Mouse (Mus musculus) v-Abl transformed pro-B cells (cell line): ENCODE results near the gene Dnmt3a.

Source experiments
- in situ Hi-C, 2 experiments: fragments of 400-800 bp; cut with MboI; formaldehyde crosslinking; loops; one replicate each; pipeline ENCODE4 v1.15.1; 2025; ENCODE audit not compliant: unreplicated experiment in 2 of 2

The Dnmt3a gene

GRCm38 (mm10) chr12:3866654-3867370 is 61.0 kb downstream of the Dnmt3a start:
- in situ Hi-C loops: loop anchor here in 1 of 2 experiments (25.0 kb wide), 1 partner anchor 430 kb away; the partner anchor contains the start of gene Asxl2

- in situ Hi-C loops: loop anchor here in 1 of 2 experiments (25.0 kb wide), 1 partner anchor 431 kb away; the partner anchor contains the start of gene Asxl2
Measured at GRCm38 (mm10) chr12:3868115-3868514, 62.3 kb downstream of the Dnmt3a start.

- in situ Hi-C loops: loop anchor here in 1 of 2 experiments (25.0 kb wide), 1 partner anchor 432 kb away; the partner anchor contains the start of gene Asxl2
Measured at GRCm38 (mm10) chr12:3868676-3869458, 63.1 kb downstream of the Dnmt3a start.

- in situ Hi-C loops: loop anchor here in 1 of 2 experiments (25.0 kb wide), 1 partner anchor 433 kb away; the partner anchor contains the start of gene Asxl2
Measured at GRCm38 (mm10) chr12:3870024-3870423, 64.2 kb downstream of the Dnmt3a start.

- in situ Hi-C loops: loop anchor here in 1 of 2 experiments (25.0 kb wide), 1 partner anchor 434 kb away; the partner anchor contains the start of gene Asxl2
Measured at GRCm38 (mm10) chr12:3870859-3871462, 65.2 kb downstream of the Dnmt3a start.

GRCm38 (mm10) chr12:3871637-3872036 is 65.8 kb downstream of the Dnmt3a start:
- in situ Hi-C loops: loop anchor here in 1 of 2 experiments (25.0 kb wide), 1 partner anchor 434 kb away; the partner anchor contains the start of gene Asxl2

GRCm38 (mm10) chr12:3872410-3873230 is 66.8 kb downstream of the Dnmt3a start:
- in situ Hi-C loops: loop anchor here in 1 of 2 experiments (25.0 kb wide), 1 partner anchor 435 kb away; the partner anchor contains the start of gene Asxl2

GRCm38 (mm10) chr12:3875474-3875873 is 69.7 kb downstream of the Dnmt3a start:
- in situ Hi-C loops: no loop called here

GRCm38 (mm10) chr12:3877376-3877775 is 71.6 kb downstream of the Dnmt3a start:
- in situ Hi-C loops: no loop called here

GRCm38 (mm10) chr12:3881474-3881873 is 75.7 kb downstream of the Dnmt3a start:
- in situ Hi-C loops: no loop called here

- in situ Hi-C loops: no loop called here
Measured at GRCm38 (mm10) chr12:3884892-3885493, 79.2 kb downstream of the Dnmt3a start.

- in situ Hi-C loops: no loop called here
Measured at GRCm38 (mm10) chr12:3886601-3887000, 80.8 kb downstream of the Dnmt3a start.

GRCm38 (mm10) chr12:3887515-3888325 is 81.9 kb downstream of the Dnmt3a start:
- in situ Hi-C loops: no loop called here

GRCm38 (mm10) chr12:3889875-3890635 is 84.2 kb downstream of the Dnmt3a start:
- in situ Hi-C loops: no loop called here

GRCm38 (mm10) chr12:3890753-3891751 is 85.2 kb downstream of the Dnmt3a start:
- in situ Hi-C loops: no loop called here

GRCm38 (mm10) chr12:3891779-3892239 is 86.0 kb downstream of the Dnmt3a start:
- in situ Hi-C loops: no loop called here
